Mouse (Mus musculus): ENCODE results near the gene Cklf. TPM values are rescaled to one million over a fixed set of nuclear protein-coding genes. Genes with fewer than 3 reads are reported as not detected.
A peak's percentile ranks its signal among the peaks of the same experiment; 100 is the strongest.

Cklf gene
- polyA plus RNA-seq (2015; fragmentation: Nextera tagmentation; extraction: Ambion mirVana), result 35.7 TPM in 2 replicates

GRCm38 (mm10) chr8:104250439-104251367, at the start of gene Cklf:
Gene Cklf (plus strand): TSS chr8:104250861.
- Histone ChIP-seq H3K36me3 (no peaks in the 10 kb centered on the region), H3K27ac (replicated peaks) (peak within 1 kb of the TSS; percentile 76), H3K4me2 (peak within 1 kb of the TSS; percentile 82), H3K4me3 (peak within 1 kb of the TSS; percentile 70), H3K9me3 (no peaks in the 10 kb centered on the region), H3K9ac (peak within 1 kb of the TSS; percentile 62), H3K4me1 (replicated peaks) (peaks cover 32% of the 10 kb centered on the region), H3K27me3 (no peaks in the 10 kb centered on the region)
- peak; percentile 84 for ATAC-seq (ENCODE audit: low FRiP score, low read depth)
- WGBS, result 4% methylated on average over 41 of the region's 41 CpGs

- Histone ChIP-seq H3K27ac (replicated peaks) (no peak overlapping the region), H3K4me1 (replicated peaks) (no peaks in the 10 kb centered on the region), H3K4me2 (no peak overlapping the region), H3K4me3 (no peak overlapping the region), H3K9me3 (no peaks in the 10 kb centered on the region), H3K27me3 (no peaks in the 10 kb centered on the region), H3K36me3 (no peaks in the 10 kb centered on the region), H3K9ac (no peak overlapping the region)
- 84% methylated on average over 3 of the region's 3 CpGs for WGBS
- ATAC-seq (ENCODE audit: low FRiP score, low read depth), result no peak
Measured at GRCm38 (mm10) chr8:104201622-104202021, 49.0 kb upstream of the Cklf start.

GRCm38 (mm10) chr8:104202320-104202719, 48.3 kb upstream of the Cklf start:
- ATAC-seq (ENCODE audit: low FRiP score, low read depth), result no peak
- WGBS, result 89% methylated on average over 4 of the region's 4 CpGs
- Histone ChIP-seq H3K4me2 (no peak overlapping the region), H3K27ac (replicated peaks) (no peak overlapping the region), H3K4me3 (no peak overlapping the region), H3K27me3 (no peaks in the 10 kb centered on the region), H3K9me3 (no peaks in the 10 kb centered on the region), H3K4me1 (replicated peaks) (no peaks in the 10 kb centered on the region), H3K9ac (no peak overlapping the region), H3K36me3 (no peaks in the 10 kb centered on the region)

GRCm38 (mm10) chr8:104205292-104205691, 45.4 kb upstream of the Cklf start:
- Histone ChIP-seq H3K4me1 (replicated peaks) (no peaks in the 10 kb centered on the region), H3K9me3 (0 out of 2 replicates have a peak, but pooled peaks cover 5% of the 10 kb centered on the region), H3K27me3 (no peaks in the 10 kb centered on the region), H3K36me3 (no peaks in the 10 kb centered on the region), H3K4me2 (no peak overlapping the region), H3K27ac (replicated peaks) (no peak overlapping the region), H3K4me3 (no peak overlapping the region), H3K9ac (no peak overlapping the region)
- WGBS, result 38% methylated on average over 3 of the region's 3 CpGs
- peak; percentile 69; the same call in 1 of the 2 replicates for ATAC-seq (ENCODE audit: low FRiP score, low read depth)

GRCm38 (mm10) chr8:104217601-104218000, 33.1 kb upstream of the Cklf start:
- Histone ChIP-seq H3K4me2 (no peak overlapping the region), H3K27ac (replicated peaks) (no peak overlapping the region), H3K4me3 (no peak overlapping the region), H3K4me1 (replicated peaks) (no peaks in the 10 kb centered on the region), H3K27me3 (no peaks in the 10 kb centered on the region), H3K36me3 (no peaks in the 10 kb centered on the region; the same call in 1 of the 2 replicates), H3K9me3 (no peaks in the 10 kb centered on the region), H3K9ac (no peak overlapping the region)
- no peak for ATAC-seq (ENCODE audit: low FRiP score, low read depth)
- 93% methylated on average over 5 of the region's 5 CpGs for WGBS

GRCm38 (mm10) chr8:104219079-104219478, 31.6 kb upstream of the Cklf start:
- whole genome bisulfite sequencing, result 34% methylated on average over 11 of the region's 11 CpGs
- H3K27me3 ChIP-seq, result no peaks in the 10 kb centered on the region
- H3K4me2 ChIP-seq, result no peak overlapping the region
- no peak overlapping the region for H3K4me3 ChIP-seq
- peaks cover 9% of the 10 kb centered on the region for H3K36me3 ChIP-seq
- no peak overlapping the region for H3K9ac ChIP-seq
- no peak overlapping the region for H3K27ac ChIP-seq (replicated peaks)
- no peak for ATAC-seq (ENCODE audit: low FRiP score, low read depth)
- H3K4me1 ChIP-seq (replicated peaks), result no peaks in the 10 kb centered on the region
- H3K9me3 ChIP-seq, result no peaks in the 10 kb centered on the region

- WGBS, result 43% methylated on average over 5 of the region's 5 CpGs
- H3K36me3 ChIP-seq, result peaks cover 16% of the 10 kb centered on the region
- no peak overlapping the region for H3K4me2 ChIP-seq
Measured at GRCm38 (mm10) chr8:104219806-104220205, 30.9 kb upstream of the Cklf start.

GRCm38 (mm10) chr8:104227048-104227447, 23.6 kb upstream of the Cklf start:
- Histone ChIP-seq H3K4me1 (replicated peaks) (no peaks in the 10 kb centered on the region), H3K27me3 (no peaks in the 10 kb centered on the region), H3K9me3 (no peaks in the 10 kb centered on the region), H3K4me2 (no peak overlapping the region), H3K36me3 (peaks cover 81% of the 10 kb centered on the region), H3K4me3 (no peak overlapping the region), H3K27ac (replicated peaks) (no peak overlapping the region), H3K9ac (no peak overlapping the region)
- 98% methylated on average over 5 of the region's 5 CpGs for WGBS
- ATAC-seq (ENCODE audit: low FRiP score, low read depth), result no peak

More at GRCm38 (mm10) chr8:104219806-104220205, 30.9 kb upstream of the Cklf start:
- peak; percentile 49 for ATAC-seq (ENCODE audit: low FRiP score, low read depth)
- no peak overlapping the region for H3K27ac ChIP-seq (replicated peaks)
- H3K27me3 ChIP-seq, result no peaks in the 10 kb centered on the region
- no peak overlapping the region for H3K4me3 ChIP-seq
- no peak overlapping the region for H3K9ac ChIP-seq
- H3K9me3 ChIP-seq, result no peaks in the 10 kb centered on the region
- no peaks in the 10 kb centered on the region for H3K4me1 ChIP-seq (replicated peaks)

GRCm38 (mm10) chr8:104230377-104230776, 20.3 kb upstream of the Cklf start:
- Histone ChIP-seq H3K4me2 (no peak overlapping the region), H3K9ac (no peak overlapping the region), H3K36me3 (peaks cover 82% of the 10 kb centered on the region), H3K4me3 (no peak overlapping the region), H3K9me3 (no peaks in the 10 kb centered on the region), H3K27ac (replicated peaks) (no peak overlapping the region), H3K27me3 (no peaks in the 10 kb centered on the region), H3K4me1 (replicated peaks) (no peaks in the 10 kb centered on the region)
- ATAC-seq (ENCODE audit: low FRiP score, low read depth), result no peak
- 95% methylated on average over 9 of the region's 9 CpGs for WGBS

- no peak for ATAC-seq (ENCODE audit: low FRiP score, low read depth)
- 96% methylated on average over 4 of the region's 4 CpGs for WGBS
- H3K27ac ChIP-seq (replicated peaks), result no peak overlapping the region
Measured at GRCm38 (mm10) chr8:104232039-104232438, 18.6 kb upstream of the Cklf start.

GRCm38 (mm10) chr8:104232919-104233318, 17.7 kb upstream of the Cklf start:
- no peak for ATAC-seq (ENCODE audit: low FRiP score, low read depth)
- Histone ChIP-seq H3K36me3 (peaks cover 78% of the 10 kb centered on the region), H3K27ac (replicated peaks) (no peak overlapping the region), H3K9me3 (no peaks in the 10 kb centered on the region), H3K9ac (no peak overlapping the region), H3K27me3 (no peaks in the 10 kb centered on the region), H3K4me1 (replicated peaks) (no peaks in the 10 kb centered on the region), H3K4me3 (no peak overlapping the region), H3K4me2 (no peak overlapping the region)
- WGBS, result 97% methylated on average over 5 of the region's 5 CpGs

More at GRCm38 (mm10) chr8:104232039-104232438, 18.6 kb upstream of the Cklf start:
- Histone ChIP-seq H3K9ac (no peak overlapping the region), H3K4me2 (no peak overlapping the region), H3K27me3 (no peaks in the 10 kb centered on the region), H3K4me3 (no peak overlapping the region), H3K36me3 (peaks cover 78% of the 10 kb centered on the region), H3K4me1 (replicated peaks) (no peaks in the 10 kb centered on the region), H3K9me3 (no peaks in the 10 kb centered on the region)

- Histone ChIP-seq H3K27me3 (no peaks in the 10 kb centered on the region), H3K36me3 (peaks cover 79% of the 10 kb centered on the region), H3K4me1 (replicated peaks) (no peaks in the 10 kb centered on the region), H3K4me2 (no peak overlapping the region), H3K4me3 (no peak overlapping the region), H3K9me3 (no peaks in the 10 kb centered on the region), H3K27ac (replicated peaks) (no peak overlapping the region), H3K9ac (no peak overlapping the region)
- 42% methylated on average over 6 of the region's 6 CpGs for WGBS
- peak; percentile 42; the same call in 1 of the 2 replicates for ATAC-seq (ENCODE audit: low FRiP score, low read depth)
Measured at GRCm38 (mm10) chr8:104234573-104234972, 16.1 kb upstream of the Cklf start.

All from hindbrain, embryonic 15.5 days (tissue).